Mouse (Mus musculus): ENCODE measurements around the gene Zfp37.
"Not testable (repeated sequence)": the region's sequence is repeated elsewhere in the genome, so short reads cannot be mapped to it uniquely, and the experiment has no call there.

Gene Zfp37

DNA sequence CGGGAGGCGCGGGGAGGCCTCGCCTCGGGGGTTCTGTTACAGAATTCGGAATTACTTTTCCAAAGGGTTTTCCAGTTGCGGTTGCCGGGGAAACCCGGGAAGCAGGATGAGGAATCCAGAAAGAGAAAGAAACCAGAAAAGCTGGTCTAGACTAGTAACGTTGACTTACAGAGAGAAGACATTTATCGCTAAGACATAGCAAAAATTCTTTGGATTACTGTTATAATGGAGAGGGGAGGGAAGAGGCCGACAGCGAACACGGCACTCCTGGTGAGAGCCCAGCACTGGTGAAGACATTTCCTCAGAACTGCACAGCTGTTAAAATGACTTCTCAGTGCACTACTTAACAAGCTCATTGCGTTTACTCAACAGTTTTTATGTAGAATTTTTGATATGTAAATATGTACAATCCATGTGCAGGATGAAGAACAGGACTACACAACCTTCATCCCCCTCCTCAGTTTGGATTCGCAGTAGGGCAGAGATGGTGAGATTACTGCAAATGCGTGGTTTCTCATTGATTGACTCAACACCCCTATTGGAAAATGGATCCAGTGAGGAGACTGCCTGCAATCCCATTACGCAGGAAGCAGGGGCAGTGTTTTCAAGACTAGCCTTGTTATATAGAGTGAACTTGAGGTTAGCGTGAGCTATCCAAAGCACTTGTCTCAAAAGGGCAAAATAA lies 22.0 kb downstream of the Zfp37 start:
- no peak for DNase-seq

DNA sequence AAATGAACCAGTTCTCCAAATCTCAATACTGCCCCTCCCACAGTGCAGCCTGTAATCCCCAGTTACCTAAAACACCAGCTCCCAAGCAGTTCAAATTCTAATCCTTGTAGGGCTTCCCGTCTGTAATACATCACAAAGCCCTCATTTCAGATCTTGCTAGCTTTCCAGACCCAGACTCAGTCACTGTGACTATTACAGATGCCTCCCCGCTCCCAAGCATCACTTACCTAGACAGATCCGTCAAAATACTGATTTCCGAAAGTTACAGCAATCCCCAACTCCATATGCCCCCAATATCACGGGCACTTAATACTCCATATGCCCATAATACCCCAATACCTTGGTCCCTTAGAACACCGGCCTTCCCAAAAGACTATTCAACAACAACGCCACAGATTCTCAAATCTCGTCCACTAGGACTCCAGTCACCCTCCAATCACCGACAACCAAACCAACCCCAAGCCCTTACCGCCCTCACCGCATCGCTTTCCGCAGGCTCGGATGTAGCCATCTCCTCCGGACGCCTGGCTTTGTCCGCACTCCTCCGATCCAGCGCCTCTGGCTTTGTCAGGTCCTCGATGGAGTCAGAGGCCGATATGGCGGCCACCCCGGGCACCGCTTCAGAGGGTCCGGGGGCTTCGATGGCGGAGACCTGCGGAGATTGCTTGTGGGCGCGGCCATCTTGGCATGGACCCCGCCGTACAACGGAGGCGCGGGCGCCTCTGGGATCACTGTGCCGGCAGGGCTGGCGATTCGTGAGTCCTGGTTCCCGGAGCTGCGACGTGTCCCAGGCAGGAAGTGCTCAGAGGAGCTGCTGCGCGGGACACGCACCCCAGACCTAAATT lies 22.8 kb downstream of the Zfp37 start:
- DNase-seq: peak; percentile 88

GRCm38 (mm10) chr4:62199923-62200529 lies 30.8 kb downstream of the Zfp37 start:
- no peak for DNase-seq

- DNase-seq: no peak
These were observed 42.1 kb downstream of the Zfp37 start for GRCm38 (mm10) chr4:62188778-62189177.

GRCm38 (mm10) chr4:62177282-62177681 lies 53.6 kb downstream of the Zfp37 start:
- DNase-seq: no peak

GRCm38 (mm10) chr4:62174471-62174870 lies 56.4 kb downstream of the Zfp37 start:
- no peak for DNase-seq

DNA sequence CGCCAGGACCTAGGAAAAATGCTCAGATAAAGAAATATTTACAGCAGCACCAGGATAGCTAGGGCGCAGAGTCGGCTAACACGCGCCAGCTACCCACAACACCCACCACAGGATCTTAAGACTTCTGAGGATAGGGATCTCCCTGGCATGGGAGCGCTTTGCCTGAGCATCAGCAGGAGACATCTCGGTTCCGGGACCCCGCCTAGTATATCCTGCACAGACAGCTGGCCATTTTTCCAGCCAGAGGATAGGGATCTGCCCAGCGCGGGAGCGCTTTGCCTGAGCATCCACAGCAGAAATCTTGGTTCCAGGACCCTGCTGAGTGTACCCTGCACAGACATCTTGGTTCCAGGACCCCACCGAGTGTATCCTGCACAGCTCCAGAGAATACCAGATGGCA lies 63.2 kb downstream of the Zfp37 start:
- DNase-seq: not testable (repeated sequence)

GRCm38 (mm10) chr4:62158401-62158800 lies 72.4 kb downstream of the Zfp37 start:
- DNase-seq: no peak

DNA sequence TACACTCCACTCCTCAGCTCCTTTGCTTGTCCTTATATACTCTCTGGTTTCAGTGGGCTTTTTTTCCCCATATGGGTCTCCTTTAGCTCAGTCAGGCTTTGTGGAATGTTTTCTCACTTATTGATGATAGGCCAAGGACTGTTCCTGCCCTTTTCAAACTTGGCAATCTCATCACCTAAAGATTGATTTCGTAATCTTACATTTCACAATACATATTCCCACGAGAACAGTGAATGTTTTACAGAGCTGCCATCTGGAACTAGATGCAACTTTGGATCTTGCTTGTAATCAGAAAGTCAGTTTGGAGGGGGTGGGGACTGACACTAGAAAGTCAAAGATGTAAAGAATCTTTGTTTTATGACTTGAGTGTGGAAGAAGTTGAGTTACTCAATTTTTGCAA lies 80.0 kb downstream of the Zfp37 start, which contains the start of gene Mup21:
TSS of gene Mup21 (minus strand) at position 53 of the 400 bp plus-strand sequence.
- DNase-seq: no peak

Measured in cerebellum, adult 11-12 months (tissue).